Mouse (Mus musculus) testis, adult 2 months (tissue): ENCODE results near the gene Irf8. TPM values are rescaled to one million over a fixed set of nuclear protein-coding genes. Genes with fewer than 3 reads are reported as not detected.

ENCODE experiments used
- H3K27ac ChIP-seq: fragments of 200-500 bp; 2 replicates; pipeline ENCODE4 v1.5.1; 2012; ENCODE audit warnings: low read depth, low read length; ENCODE audit not compliant: control insufficient read depth, insufficient read depth
- H3K27me3 ChIP-seq: fragments of 200-500 bp; 2 replicates; pipeline ENCODE4 v1.6.1; 2012; ENCODE audit warnings: mild to moderate bottlenecking, low read length, moderate library complexity; ENCODE audit not compliant: control insufficient read depth, insufficient read depth
- H3K36me3 ChIP-seq: fragments of 200-500 bp; 2 replicates; pipeline ENCODE4 v1.6.1; 2012; ENCODE audit warnings: mild to moderate bottlenecking, low read length; ENCODE audit not compliant: control insufficient read depth, insufficient read depth
- H3K4me1 ChIP-seq: fragments of 200-500 bp; 2 replicates; pipeline ENCODE4 v1.6.1; 2012; ENCODE audit warnings: low read length; ENCODE audit not compliant: control insufficient read depth, insufficient read depth
- H3K4me3 ChIP-seq: fragments of 200-500 bp; 2 replicates; pipeline ENCODE4 v1.5.1; 2012; ENCODE audit warnings: low read depth, mild to moderate bottlenecking, low read length, moderate library complexity, mixed read lengths; ENCODE audit not compliant: control insufficient read depth
- CTCF ChIP-seq: fragments of 200-500 bp; IDR thresholded peaks from 2 replicates; pipeline ENCODE4 v1.5.1; 2012; ENCODE audit warnings: low read depth, mild to moderate bottlenecking, inconsistent platforms, low read length, moderate library complexity; ENCODE audit not compliant: control insufficient read depth, insufficient read depth, insufficient replicate concordance
- POLR2A ChIP-seq: fragments of 200-500 bp; IDR thresholded peaks from 2 replicates; pipeline ENCODE4 v1.6.1; 2012; ENCODE audit warnings: low read depth, mild to moderate bottlenecking, inconsistent platforms, low read length, moderate library complexity; ENCODE audit not compliant: control insufficient read depth
- polyA plus RNA-seq: library from polyadenylated mRNA; depleted of rRNA; stranded (reverse); fragments of >200 nt; gene quantifications from 2 replicates; pipeline ENCODE4 v1.2.3, GENCODE M21; 2012

The Irf8 gene
- polyA plus RNA-seq, 1 experiment: 2.9 TPM

- TF ChIP-seq CTCF (no peak), POLR2A (no peak)
- Histone ChIP-seq H3K27me3 (no peaks in the 10 kb centered on the region), H3K4me3 (no peak overlapping the region), H3K36me3 (no peaks in the 10 kb centered on the region), H3K27ac (no peak overlapping the region), H3K4me1 (peaks cover 3% of the 10 kb centered on the region)
Measured at GRCm38 (mm10) chr8:120764638-120765037, 28.5 kb downstream of the Irf8 start.

GRCm38 (mm10) chr8:120766622-120767021 lies 30.5 kb downstream of the Irf8 start:
- no peak overlapping the region for H3K27ac ChIP-seq
- TF ChIP-seq POLR2A (no peak), CTCF (no peak)
- peaks cover 3% of the 10 kb centered on the region for H3K4me1 ChIP-seq
- H3K27me3 ChIP-seq: no peaks in the 10 kb centered on the region
- no peak overlapping the region for H3K4me3 ChIP-seq
- no peaks in the 10 kb centered on the region for H3K36me3 ChIP-seq

GRCm38 (mm10) chr8:120768454-120769218 lies 32.5 kb downstream of the Irf8 start:
- Histone ChIP-seq H3K27me3 (no peaks in the 10 kb centered on the region), H3K4me1 (peaks cover 3% of the 10 kb centered on the region), H3K4me3 (no peak overlapping the region), H3K36me3 (no peaks in the 10 kb centered on the region), H3K27ac (no peak overlapping the region)
- no peak for TF ChIP-seq POLR2A
- no peak for TF ChIP-seq CTCF

- Histone ChIP-seq H3K4me1 (no peaks in the 10 kb centered on the region), H3K27ac (no peak overlapping the region), H3K36me3 (no peaks in the 10 kb centered on the region), H3K27me3 (no peaks in the 10 kb centered on the region), H3K4me3 (no peak overlapping the region)
- TF ChIP-seq POLR2A (no peak), CTCF (no peak)
Measured at GRCm38 (mm10) chr8:120777184-120777583, 41.0 kb downstream of the Irf8 start.

GRCm38 (mm10) chr8:120777732-120778131 lies 41.6 kb downstream of the Irf8 start:
- TF ChIP-seq CTCF: no peak
- TF ChIP-seq POLR2A: no peak
- H3K27me3 ChIP-seq: no peaks in the 10 kb centered on the region
- H3K27ac ChIP-seq: no peak overlapping the region
- no peak overlapping the region for H3K4me3 ChIP-seq
- H3K36me3 ChIP-seq: no peaks in the 10 kb centered on the region
- H3K4me1 ChIP-seq: no peaks in the 10 kb centered on the region

- no peak overlapping the region for H3K4me3 ChIP-seq
- H3K4me1 ChIP-seq: no peaks in the 10 kb centered on the region
- H3K27me3 ChIP-seq: no peaks in the 10 kb centered on the region
- no peaks in the 10 kb centered on the region for H3K36me3 ChIP-seq
- H3K27ac ChIP-seq: no peak overlapping the region
- TF ChIP-seq POLR2A: no peak
- no peak for TF ChIP-seq CTCF
Measured at GRCm38 (mm10) chr8:120779106-120779505, 42.9 kb downstream of the Irf8 start.

- H3K4me1 ChIP-seq: no peaks in the 10 kb centered on the region
- TF ChIP-seq POLR2A: no peak
- TF ChIP-seq CTCF: no peak
- no peaks in the 10 kb centered on the region for H3K36me3 ChIP-seq
- no peaks in the 10 kb centered on the region for H3K27me3 ChIP-seq
- H3K4me3 ChIP-seq: no peak overlapping the region
- H3K27ac ChIP-seq: no peak overlapping the region
Measured at GRCm38 (mm10) chr8:120783781-120784180, 47.6 kb downstream of the Irf8 start.
